Mouse (Mus musculus): ENCODE results near the gene Chid1.
A peak's percentile ranks its signal among the peaks of the same experiment; 100 is the strongest.
"Not testable (repeated sequence)": the region's sequence is repeated elsewhere in the genome, so short reads cannot be mapped to it uniquely, and the experiment has no call there.

The Chid1 gene

DNA sequence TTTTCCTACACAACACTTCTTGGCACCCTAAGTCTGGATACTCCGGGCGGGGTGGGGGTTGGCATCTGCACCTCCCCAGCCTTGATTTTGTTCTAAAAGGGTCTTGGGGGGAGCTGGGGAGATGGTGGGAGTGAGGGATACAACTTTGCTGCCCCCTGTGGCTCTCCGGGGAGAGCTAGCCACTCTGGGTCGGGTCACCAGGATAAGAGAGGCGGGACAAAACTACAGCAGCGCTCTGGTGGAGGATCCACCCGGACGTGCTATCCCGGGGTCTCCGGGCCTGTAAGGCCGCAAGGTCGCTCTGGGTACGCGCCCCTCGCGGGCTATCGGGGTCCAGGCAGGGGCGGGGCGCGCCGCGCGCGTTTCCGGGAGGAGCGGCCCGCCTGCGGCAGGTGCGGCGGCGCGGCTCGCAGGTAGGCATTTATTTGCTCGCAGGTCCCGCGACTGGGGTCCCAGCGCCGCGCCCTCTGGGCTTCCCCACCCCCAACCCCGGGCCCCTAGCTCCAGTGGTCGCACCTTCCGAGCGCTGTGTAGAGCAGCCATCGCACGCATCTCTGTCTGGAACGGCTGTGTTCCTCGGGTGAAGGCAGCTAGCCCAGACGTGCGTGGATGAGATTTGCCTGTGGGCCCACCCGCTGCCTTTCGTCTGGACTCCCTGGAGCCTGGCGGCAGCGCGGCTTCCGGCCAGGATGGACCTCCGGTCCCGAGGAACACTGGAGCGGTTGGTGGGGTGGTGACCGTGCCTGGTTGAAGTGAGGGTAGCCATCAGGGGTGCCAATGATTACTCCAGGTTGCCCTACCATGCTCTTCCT is 77.9 kb downstream of the Chid1 start:
- DNase-seq (ENCODE audit: low spot score) = no peak

DNA sequence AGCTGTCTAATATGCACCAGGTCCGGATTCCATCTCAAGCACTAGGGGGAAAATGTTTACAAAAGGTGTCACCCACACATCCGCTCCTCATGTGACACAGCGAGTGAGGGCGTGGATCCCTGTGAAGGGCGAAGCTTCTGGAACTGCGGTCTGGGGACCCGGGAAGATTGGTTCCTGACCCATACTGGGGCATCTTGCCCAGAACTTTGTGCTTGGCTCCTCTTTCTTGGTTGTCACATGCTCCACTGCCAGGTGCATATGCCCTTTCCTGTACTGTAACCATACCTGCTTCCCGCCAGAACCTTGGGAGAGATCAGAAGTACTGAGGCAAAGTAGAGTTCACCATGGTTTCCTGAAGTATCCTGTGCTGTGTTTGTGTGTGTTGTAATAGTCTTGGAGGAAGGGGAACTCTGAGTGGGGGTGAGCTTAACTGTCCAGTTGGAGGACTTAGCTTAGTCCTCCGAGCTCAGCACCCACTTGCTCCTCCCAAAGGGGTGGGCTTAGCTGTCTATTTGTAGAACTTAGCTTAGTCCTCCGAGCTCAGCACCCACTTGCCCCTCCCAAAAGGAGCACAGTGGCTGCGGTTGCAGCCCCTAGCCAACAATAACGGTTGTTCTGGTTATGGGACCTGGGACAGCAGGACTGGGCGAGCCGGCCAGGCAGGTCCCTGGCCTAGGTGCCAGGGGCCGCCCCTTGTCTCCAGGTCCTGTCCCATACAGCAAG is 79.1 kb downstream of the Chid1 start, which contains the start of gene Cracr2b:
TSS of gene Cracr2b (plus strand) at position 704 of the 723 bp plus-strand sequence.
- no peak for DNase-seq (ENCODE audit: low spot score)

DNA sequence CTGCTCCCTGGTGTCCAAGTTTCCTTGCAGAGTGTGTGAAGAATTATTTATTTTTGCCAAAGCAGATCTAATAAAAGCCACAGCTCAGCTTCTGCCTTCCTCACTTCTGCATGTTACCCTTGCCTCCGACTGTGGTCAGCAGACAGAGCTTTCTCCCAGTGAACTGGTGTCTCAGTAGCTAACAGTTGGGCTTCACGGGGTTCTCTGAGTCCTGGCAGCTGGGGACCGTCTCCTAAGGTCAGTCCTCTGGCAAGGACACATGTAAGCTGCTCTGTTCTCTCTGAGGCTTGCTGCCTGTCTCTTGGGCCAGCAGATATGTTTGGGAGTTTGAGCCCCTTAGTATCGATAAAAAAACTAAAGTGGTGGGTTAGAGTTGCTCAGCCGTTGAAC is 79.7 kb downstream of the Chid1 start:
- DNase-seq (ENCODE audit: low spot score) = no peak

DNA sequence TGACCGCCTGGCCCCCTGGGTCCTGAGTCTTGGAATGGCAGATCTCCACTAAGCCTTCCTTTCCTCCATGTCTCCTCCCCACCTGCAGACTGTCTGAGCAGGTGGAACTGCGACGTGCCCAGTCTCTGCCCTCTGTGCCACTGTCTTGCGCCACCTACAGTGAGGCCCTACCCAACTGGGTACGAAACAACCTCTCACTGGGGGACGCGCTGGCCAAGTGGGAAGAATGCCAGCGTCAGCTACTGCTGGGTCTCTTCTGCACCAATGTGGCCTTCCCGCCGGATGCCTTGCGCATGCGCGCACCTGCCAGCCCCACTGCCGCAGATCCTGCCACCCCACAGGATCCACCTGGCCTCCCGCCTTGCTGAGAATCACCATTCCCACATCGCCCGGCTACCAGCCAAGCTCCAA is 80.4 kb downstream of the Chid1 start:
- no peak for DNase-seq (ENCODE audit: low spot score)

DNA sequence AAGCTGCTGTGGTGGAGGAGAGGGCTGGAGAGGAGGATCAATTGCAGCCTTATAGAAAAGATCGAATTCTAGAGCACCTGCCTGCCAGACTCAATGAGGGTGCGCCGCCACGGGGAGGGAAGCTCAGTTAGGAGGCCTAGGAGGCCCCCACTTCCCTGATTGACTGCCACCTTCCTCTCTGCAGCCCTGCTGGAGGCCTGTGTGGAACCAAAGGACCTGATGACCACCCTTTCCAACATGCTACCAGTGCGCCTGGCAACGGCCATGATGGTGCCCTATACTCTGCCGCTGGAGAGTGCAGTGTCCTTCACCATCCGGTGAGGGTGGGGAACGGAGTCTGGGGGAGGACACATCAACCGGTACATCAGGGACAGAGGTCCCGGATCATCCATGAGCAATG is 81.0 kb downstream of the Chid1 start:
- no peak for DNase-seq (ENCODE audit: low spot score)

DNA sequence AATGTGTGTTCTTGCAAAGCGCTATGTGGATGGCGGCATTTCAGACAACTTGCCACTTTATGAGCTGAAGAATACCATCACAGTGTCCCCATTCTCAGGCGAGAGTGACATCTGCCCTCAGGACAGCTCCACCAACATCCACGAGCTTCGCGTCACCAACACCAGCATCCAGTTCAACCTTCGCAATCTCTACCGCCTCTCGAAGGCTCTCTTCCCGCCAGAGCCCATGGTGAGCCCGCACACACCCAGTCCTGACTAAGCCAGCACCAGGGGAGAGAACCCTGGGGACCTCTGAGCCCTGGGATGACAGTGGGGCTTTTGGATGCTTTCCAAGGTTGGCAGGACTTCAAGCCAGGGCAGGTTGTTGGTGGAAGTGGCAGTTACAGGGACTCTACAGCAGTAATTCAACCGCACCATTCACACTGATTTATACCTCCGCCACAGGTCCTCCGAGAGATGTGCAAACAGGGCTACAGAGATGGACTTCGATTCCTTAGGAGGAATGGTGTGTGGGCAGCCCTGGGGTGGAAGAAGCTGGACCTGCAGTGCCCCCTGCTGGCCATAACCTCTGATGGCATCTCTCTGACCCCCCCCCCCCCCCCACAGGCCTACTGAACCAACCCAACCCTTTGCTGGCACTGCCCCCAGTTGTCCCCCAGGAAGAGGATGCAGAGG is 81.5 kb downstream of the Chid1 start:
- DNase-seq (ENCODE audit: low spot score) = no peak

DNA sequence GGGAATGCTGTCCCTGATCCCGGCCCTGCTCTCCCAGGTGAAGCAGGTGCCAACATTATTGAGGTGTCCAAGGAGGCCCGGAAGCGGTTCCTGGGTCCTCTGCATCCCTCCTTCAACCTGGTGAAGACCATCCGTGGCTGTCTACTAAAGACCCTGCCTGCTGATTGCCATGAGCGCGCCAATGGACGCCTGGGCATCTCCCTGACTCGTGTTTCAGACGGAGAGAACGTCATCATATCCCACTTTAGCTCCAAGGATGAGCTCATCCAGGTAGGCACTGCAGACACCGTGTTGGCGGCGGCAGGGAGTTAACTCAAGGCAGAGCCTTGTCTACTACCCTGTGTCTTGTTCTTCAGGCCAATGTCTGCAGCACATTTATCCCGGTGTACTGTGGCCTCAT is 82.4 kb downstream of the Chid1 start:
- DNase-seq (ENCODE audit: low spot score) = no peak

DNA sequence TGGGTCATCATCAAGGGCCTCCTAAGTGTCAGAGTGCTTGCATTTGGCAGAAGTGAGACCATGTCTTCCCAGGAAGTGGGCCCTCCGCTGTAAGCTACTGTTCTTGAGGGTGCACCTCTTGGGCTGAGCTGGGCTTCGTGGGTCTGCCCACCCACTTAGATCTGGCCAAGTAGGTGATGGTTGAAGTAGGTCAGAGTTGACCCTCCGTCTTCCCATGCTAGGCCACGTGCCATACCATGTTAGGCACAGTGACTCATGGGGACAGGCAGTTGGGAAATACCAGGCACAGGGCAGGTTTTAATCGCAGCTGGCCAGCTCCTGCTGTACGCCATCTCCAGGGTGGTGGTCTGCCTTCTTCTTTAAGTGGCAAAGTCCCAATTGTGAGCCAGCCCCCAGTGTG is 82.9 kb downstream of the Chid1 start:
- DNase-seq (ENCODE audit: low spot score) = no peak

DNA sequence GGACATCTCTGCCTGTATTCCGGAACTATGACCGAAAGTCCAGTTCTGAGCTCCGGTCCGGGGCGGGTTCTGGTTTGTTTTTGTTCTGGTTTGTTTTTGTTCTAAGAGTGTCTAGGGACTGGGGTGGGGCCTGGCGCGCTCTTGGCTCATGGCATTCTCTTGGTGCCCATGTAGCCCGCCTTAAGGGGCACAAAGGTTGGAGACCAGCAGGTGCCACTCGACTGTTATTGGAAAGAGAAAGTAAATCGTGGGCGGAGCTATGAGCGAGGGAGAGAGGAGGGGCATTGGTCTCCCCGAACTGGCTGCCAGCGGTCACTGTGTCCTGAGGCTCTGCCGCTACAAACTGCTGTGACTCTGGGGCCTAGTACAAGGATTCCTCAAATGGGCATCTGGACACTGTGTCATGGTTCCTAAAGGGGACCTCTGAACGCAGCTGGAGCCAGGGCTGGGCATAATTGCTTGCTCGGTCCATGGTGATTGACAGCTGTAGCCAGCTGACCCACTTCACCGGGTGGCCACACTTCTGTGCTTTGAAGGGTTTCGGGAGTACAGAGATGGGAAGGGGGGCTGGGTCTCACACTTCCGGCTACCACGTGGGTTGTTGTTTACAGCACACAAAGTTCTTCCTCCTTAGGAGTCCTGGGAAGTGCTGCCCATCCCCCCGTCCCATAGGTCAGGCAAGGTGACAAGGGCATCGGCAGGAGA is 83.9 kb downstream of the Chid1 start:
- DNase-seq (ENCODE audit: low spot score) = no peak

DNA sequence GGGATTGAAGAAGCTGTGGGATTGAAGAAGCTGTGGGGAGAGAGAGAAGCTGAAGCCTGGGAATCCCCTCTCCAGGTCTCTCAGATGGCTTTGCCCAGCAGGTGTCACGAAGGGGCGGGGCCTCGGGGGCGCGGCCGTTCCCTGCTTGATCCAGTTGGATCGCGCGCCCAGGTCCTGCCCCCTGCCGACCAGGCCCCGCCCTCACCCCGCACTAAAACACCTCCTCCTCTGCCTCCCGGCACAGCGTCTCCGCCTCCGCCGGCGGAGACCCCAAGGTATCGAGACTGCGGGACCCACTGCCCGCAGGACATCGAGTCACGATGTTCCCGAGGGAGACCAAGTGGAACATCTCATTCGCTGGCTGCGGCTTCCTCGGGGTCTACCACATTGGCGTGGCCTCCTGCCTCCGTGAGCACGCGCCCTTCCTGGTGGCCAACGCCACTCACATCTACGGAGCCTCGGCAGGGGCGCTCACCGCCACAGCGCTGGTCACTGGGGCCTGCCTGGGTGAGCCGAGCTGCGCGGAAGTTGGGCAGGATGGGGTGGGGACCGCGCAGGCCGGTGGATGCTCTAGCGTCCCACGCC is 84.6 kb downstream of the Chid1 start, which contains the start of gene Pnpla2:
TSS of gene Pnpla2 (plus strand) at position 232 of the 585 bp plus-strand sequence.
- no peak for DNase-seq (ENCODE audit: low spot score)

DNA sequence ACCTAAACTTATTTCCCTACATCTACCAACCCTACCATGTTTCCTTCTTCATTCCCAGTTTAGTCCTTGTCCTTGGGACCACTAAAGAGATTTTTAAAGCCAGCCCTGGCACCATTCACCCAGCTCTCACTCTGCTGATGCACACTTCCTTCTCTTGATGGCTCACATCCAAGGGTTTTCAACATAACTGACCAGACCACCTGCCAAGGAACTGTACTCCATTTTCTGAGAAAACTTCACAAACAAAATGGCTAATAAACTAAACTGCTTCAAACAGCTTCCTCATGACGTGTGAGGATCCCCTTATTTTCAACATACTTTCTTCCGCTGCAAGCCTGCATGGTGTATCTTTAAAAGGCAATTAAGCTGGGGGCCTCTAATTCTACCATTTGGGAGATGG is 86.0 kb downstream of the Chid1 start:
- no peak for DNase-seq (ENCODE audit: low spot score)

DNA sequence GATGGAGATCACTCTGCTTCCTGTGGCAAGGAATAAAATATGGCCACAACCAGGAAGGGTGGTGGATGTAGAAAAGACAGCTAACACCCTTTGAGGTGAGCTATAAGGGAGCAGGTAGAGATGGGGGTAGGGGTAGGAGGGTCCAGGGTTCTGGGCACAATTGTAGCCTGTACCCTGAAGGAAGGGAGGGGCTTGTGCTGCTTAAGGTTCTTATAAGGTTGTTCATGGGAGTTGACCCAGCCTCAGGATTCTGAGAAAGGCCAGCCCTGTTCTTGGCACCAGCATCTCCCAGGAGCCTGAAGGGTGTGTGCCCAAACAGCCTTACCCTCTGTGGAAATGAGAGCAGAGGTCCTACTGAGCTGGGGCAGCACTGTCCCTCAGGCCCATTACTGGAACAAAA is 87.7 kb downstream of the Chid1 start:
- no peak for DNase-seq (ENCODE audit: low spot score)

DNA sequence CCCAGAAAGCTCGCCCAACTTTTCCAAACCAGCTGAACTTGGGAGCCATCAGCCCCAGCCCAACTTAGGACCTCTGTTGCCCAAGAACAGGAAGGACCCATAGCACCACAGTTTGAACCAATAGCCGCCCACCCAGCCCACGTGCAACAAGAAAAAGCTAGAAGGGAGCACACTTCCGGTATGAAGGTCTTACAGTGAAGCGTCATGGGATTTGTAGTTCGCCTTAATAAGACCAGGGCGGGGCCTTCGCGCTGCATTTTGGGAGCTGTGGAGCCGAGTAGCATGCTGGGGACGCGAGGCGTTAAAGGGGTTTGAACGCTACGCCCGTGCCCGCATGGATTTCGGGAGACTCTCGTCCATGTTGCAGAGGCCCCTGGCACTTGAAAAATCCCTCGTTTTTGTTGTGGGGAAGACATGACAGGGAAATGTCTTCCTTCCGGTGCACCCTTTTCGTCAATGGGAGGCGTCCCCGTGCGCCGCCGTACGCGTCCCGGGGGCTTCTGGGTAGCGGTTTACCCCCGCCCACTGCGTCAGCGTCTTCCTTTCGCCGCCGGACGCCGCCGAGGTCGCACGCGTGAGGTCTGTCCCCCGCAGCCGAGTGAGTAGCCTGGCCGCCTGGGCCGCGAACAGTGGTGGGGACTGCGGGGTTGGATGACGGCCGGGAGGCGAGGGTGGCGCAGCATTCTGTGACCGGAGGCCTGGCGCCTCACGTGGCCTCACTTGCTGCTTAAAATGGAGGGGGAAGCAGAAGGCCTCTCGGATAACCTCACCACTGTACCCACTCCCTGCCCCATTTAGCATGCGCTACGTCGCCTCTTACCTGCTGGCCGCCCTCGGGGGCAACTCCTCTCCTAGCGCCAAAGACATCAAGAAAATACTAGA is 92.3 kb downstream of the Chid1 start, which contains the start of gene Rplp2:
TSS of gene Rplp2 (plus strand) at position 261 of the 882 bp plus-strand sequence.
- DNase-seq (ENCODE audit: low spot score) = peak; percentile 92

DNA sequence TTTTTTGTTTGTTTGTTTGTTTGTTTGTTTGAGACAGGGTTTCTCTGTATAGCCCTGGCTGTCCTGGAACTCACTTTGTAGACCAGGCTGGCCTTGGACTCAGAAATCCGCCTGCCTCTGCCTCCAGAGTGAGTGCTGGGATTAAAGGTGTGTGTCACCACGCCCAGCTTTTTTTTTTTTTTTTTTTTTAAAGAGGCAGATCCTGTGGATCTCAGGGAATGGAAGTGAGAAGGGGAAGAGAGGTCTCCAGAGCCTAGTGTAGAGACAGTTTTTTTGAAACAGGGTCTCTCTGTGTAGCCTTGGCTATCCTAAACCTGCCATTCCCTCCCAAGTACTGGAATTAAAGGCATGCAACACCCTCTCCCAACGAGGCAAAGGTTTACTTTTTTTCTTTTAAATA is 93.3 kb downstream of the Chid1 start:
- DNase-seq (ENCODE audit: low spot score) = not testable (repeated sequence)

DNA sequence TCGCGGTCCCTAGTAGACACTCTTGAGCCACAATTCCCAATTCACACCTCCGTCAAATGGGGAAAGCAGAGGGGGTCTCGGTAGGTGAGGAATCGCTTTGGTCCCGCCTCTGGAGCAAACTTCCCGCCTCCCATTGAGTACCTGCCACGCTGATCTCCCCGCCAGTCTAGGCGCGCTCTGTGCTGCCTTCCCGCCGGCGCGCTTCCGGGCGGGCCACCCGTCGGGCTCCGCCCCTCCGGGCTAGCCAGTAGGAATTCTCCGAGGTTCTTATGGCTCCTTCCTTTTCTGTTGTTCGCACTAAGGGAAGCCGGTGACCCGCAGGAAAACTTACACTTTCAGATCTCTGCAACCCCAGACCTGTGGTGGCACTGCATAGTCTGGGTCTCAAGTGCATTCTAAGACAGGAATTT is 95.8 kb downstream of the Chid1 start, which contains the start of gene Pidd1:
TSS of gene Pidd1 (minus strand) at position 198 of the 410 bp plus-strand sequence.
- DNase-seq (ENCODE audit: low spot score) = no peak
